Mouse (Mus musculus): ENCODE measurements around the gene Pnpla1. TPM values are rescaled to one million over a fixed set of nuclear protein-coding genes. Genes with fewer than 3 reads are reported as not detected.
"Not testable (repeated sequence)": the region's sequence is repeated elsewhere in the genome, so short reads cannot be mapped to it uniquely, and the experiment has no call there.

Pnpla1 gene
- total RNA-seq (2021), result under 1 TPM in 1 of 2 experiments, not detected in 1; 0.07 TPM

GRCm38 (mm10) chr17:28858205-28858604 lies at the start of gene Pnpla1:
TSS of gene Pnpla1 (plus strand) at chr17:28858411.
- DNase-seq, result no peak

- no peak for DNase-seq
These were observed 49.5 kb upstream of the Pnpla1 start for GRCm38 (mm10) chr17:28808714-28809113.

- no peak for DNase-seq
These were observed 48.9 kb upstream of the Pnpla1 start for GRCm38 (mm10) chr17:28809175-28809831.

GRCm38 (mm10) chr17:28812345-28812744 lies 45.9 kb upstream of the Pnpla1 start:
- DNase-seq, result no peak

GRCm38 (mm10) chr17:28814529-28815097 lies 43.6 kb upstream of the Pnpla1 start:
- DNase-seq, result no peak

- DNase-seq, result no peak
These were observed 42.7 kb upstream of the Pnpla1 start for GRCm38 (mm10) chr17:28815384-28816004.

- DNase-seq, result not testable (repeated sequence)
These were observed 41.9 kb upstream of the Pnpla1 start for GRCm38 (mm10) chr17:28816326-28816725.

GRCm38 (mm10) chr17:28816875-28817811 lies 41.1 kb upstream of the Pnpla1 start:
- DNase-seq, result no peak

- DNase-seq, result no peak
These were observed 38.0 kb upstream of the Pnpla1 start for GRCm38 (mm10) chr17:28820189-28820588.

- no peak for DNase-seq
These were observed 35.0 kb upstream of the Pnpla1 start for GRCm38 (mm10) chr17:28823004-28823745.

GRCm38 (mm10) chr17:28823749-28824148 lies 34.5 kb upstream of the Pnpla1 start:
- DNase-seq, result no peak

GRCm38 (mm10) chr17:28824896-28825295 lies 33.3 kb upstream of the Pnpla1 start:
- no peak for DNase-seq

- DNase-seq, result no peak
These were observed 32.7 kb upstream of the Pnpla1 start for GRCm38 (mm10) chr17:28825359-28826041.

- DNase-seq, result no peak
These were observed 30.5 kb upstream of the Pnpla1 start for GRCm38 (mm10) chr17:28827665-28828231.

GRCm38 (mm10) chr17:28829120-28829519 lies 29.1 kb upstream of the Pnpla1 start:
- DNase-seq, result no peak

- DNase-seq, result no peak
These were observed 27.1 kb upstream of the Pnpla1 start for GRCm38 (mm10) chr17:28831065-28831464.

- no peak for DNase-seq
These were observed 26.2 kb upstream of the Pnpla1 start for GRCm38 (mm10) chr17:28832040-28832439.

GRCm38 (mm10) chr17:28832875-28833274 lies 25.3 kb upstream of the Pnpla1 start:
- DNase-seq, result no peak

GRCm38 (mm10) chr17:28834676-28835075 lies 23.5 kb upstream of the Pnpla1 start:
- no peak for DNase-seq

- DNase-seq, result no peak
These were observed 20.4 kb upstream of the Pnpla1 start for GRCm38 (mm10) chr17:28837840-28838239.

- DNase-seq, result not testable (repeated sequence)
These were observed 16.3 kb upstream of the Pnpla1 start for GRCm38 (mm10) chr17:28841947-28842346.
